Comparison of ENCODE assay signal across 26 mouse cellular contexts in the genomic region with DNA sequence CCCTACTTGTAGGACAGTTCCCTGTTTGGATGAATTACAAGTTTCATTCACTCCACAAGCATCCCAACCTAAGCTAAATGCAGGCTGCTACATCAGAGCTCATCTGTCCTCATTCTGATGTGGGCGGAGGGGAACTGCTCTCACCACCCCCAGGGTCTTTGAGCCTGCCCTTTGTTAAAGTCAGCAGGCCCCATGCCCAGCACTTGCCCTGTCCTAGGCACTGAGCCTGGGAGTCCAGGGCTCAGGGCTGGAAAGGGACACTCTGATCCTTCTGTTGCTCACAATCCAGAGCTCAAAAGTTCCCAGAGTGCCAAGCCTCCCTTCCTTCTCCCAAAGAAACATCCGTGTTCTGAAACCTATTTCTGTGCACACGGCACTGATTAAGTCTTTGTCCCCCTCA.
"Had no signal": no experiment of that assay in that cellular context is flagged by ENCODE, and none has a peak within 500 bp of the region (broad histone marks: within the 10 kb centered on the region; RNA-seq: fewer than 3 reads in every experiment).

No protein-coding gene starts in this region.

- H3K9ac ChIP-seq: heart, embryonic 12.5 days; hindbrain, embryonic 12.5 days; hindbrain, embryonic 14.5 days; intestine, embryonic 15.5 days; limb, embryonic 12.5 days; liver, embryonic 13.5 days had no signal

- H3K36me3 ChIP-seq: heart, embryonic 10.5 days; heart, embryonic 12.5 days; hindbrain, embryonic 10.5 days; hindbrain, embryonic 12.5 days; intestine, embryonic 15.5 days; limb, embryonic 10.5 days; limb, embryonic 12.5 days; liver, embryonic 13.5 days had no signal

- H3K27me3 ChIP-seq: heart, embryonic 12.5 days; hindbrain, embryonic 12.5 days; intestine, embryonic 15.5 days; liver, embryonic 13.5 days had no signal

- DNase-seq: gastrocnemius, adult 2 months; gastrocnemius, postnatal 10 days; gastrocnemius, postnatal 25 days; heart, adult 18-20 months; heart, postnatal 10 days; heart, postnatal 4 days; kidney, adult 18-20 months; kidney, adult 8-10 months; kidney, postnatal 10 days; kidney, postnatal 25 days; kidney, postnatal 4 days; liver; liver, embryonic 13.5 days had no signal

- H3K4me1 ChIP-seq: heart, embryonic 10.5 days; heart, embryonic 12.5 days; intestine, embryonic 15.5 days; liver, embryonic 13.5 days had no signal

- H3K9me3 ChIP-seq: heart, embryonic 10.5 days; heart, embryonic 12.5 days; hindbrain, embryonic 10.5 days; hindbrain, embryonic 12.5 days; intestine, embryonic 15.5 days; limb, embryonic 10.5 days; limb, embryonic 12.5 days; liver, embryonic 13.5 days had no signal

- H3K27ac ChIP-seq: gastrocnemius, adult 2 months; heart, embryonic 10.5 days; hindbrain, embryonic 10.5 days; hindbrain, embryonic 12.5 days; hindbrain, embryonic 14.5 days; intestine, embryonic 15.5 days; limb, embryonic 10.5 days; limb, embryonic 12.5 days; liver, embryonic 13.5 days had no signal

- H3K4me2 ChIP-seq: heart, embryonic 12.5 days; hindbrain, embryonic 12.5 days; hindbrain, embryonic 14.5 days; intestine, embryonic 15.5 days; limb, embryonic 12.5 days; liver, embryonic 11.5 days; liver, embryonic 13.5 days had no signal

- H3K4me3 ChIP-seq: gastrocnemius, adult 2 months; heart, embryonic 10.5 days; heart, embryonic 12.5 days; hindbrain, embryonic 10.5 days; hindbrain, embryonic 12.5 days; intestine, embryonic 15.5 days; left cerebral cortex, adult 2 months; limb, embryonic 10.5 days; limb, embryonic 12.5 days; liver, embryonic 13.5 days had no signal

- ATAC-seq: hindbrain, embryonic 16.5 days; inflammation-experienced regulatory T-cells, adult 6 months; intestine, embryonic 15.5 days; intestine, postnatal 0 days had no signal
